Mouse (Mus musculus): ENCODE measurements around the gene Pth2.
"Not testable (repeated sequence)": the region's sequence is repeated elsewhere in the genome, so short reads cannot be mapped to it uniquely, and the experiment has no call there.

Pth2 gene

GRCm38 (mm10) chr7:45180896-45181477, at the start of gene Pth2:
Gene Pth2, plus strand, starts transcription at chr7:45180995.
- no peak for DNase-seq (ENCODE audit: low read depth, low spot score)

- DNase-seq (ENCODE audit: low read depth, low spot score) = no peak
Observed at GRCm38 (mm10) chr7:45131850-45132249, 48.9 kb upstream of the Pth2 start.

GRCm38 (mm10) chr7:45133446-45134159, 47.2 kb upstream of the Pth2 start:
- DNase-seq (ENCODE audit: low read depth, low spot score) = no peak

- no peak for DNase-seq (ENCODE audit: low read depth, low spot score)
Observed at GRCm38 (mm10) chr7:45134544-45135026, 46.2 kb upstream of the Pth2 start.

GRCm38 (mm10) chr7:45135370-45135769, 45.4 kb upstream of the Pth2 start:
- no peak for DNase-seq (ENCODE audit: low read depth, low spot score)

GRCm38 (mm10) chr7:45135993-45136567, 44.7 kb upstream of the Pth2 start, which contains the start of the genes Gm45713 and Flt3l:
Gene Gm45713, minus strand, starts transcription at chr7:45136231.
Gene Flt3l, minus strand, starts transcription at chr7:45136432.
- peak; percentile 73 for DNase-seq (ENCODE audit: low read depth, low spot score)

- DNase-seq (ENCODE audit: low read depth, low spot score) = no peak
Observed at GRCm38 (mm10) chr7:45137171-45138006, 43.4 kb upstream of the Pth2 start.

GRCm38 (mm10) chr7:45138403-45138802, 42.4 kb upstream of the Pth2 start:
- no peak for DNase-seq (ENCODE audit: low read depth, low spot score)

GRCm38 (mm10) chr7:45139904-45140723, 40.7 kb upstream of the Pth2 start:
- DNase-seq (ENCODE audit: low read depth, low spot score) = no peak

GRCm38 (mm10) chr7:45141319-45141718, 39.5 kb upstream of the Pth2 start:
- DNase-seq (ENCODE audit: low read depth, low spot score) = no peak

- DNase-seq (ENCODE audit: low read depth, low spot score) = no peak
Observed at GRCm38 (mm10) chr7:45141914-45142313, 38.9 kb upstream of the Pth2 start.

GRCm38 (mm10) chr7:45144368-45145174, 36.2 kb upstream of the Pth2 start:
- no peak for DNase-seq (ENCODE audit: low read depth, low spot score)

- DNase-seq (ENCODE audit: low read depth, low spot score) = no peak
Observed at GRCm38 (mm10) chr7:45145460-45145859, 35.3 kb upstream of the Pth2 start.

GRCm38 (mm10) chr7:45147267-45147666, 33.5 kb upstream of the Pth2 start:
- no peak for DNase-seq (ENCODE audit: low read depth, low spot score)

GRCm38 (mm10) chr7:45147899-45148298, 32.9 kb upstream of the Pth2 start:
- DNase-seq (ENCODE audit: low read depth, low spot score) = no peak

GRCm38 (mm10) chr7:45148534-45149098, 32.2 kb upstream of the Pth2 start:
- no peak for DNase-seq (ENCODE audit: low read depth, low spot score)

GRCm38 (mm10) chr7:45149545-45149944, 31.2 kb upstream of the Pth2 start:
- DNase-seq (ENCODE audit: low read depth, low spot score) = no peak

GRCm38 (mm10) chr7:45150321-45150720, 30.5 kb upstream of the Pth2 start:
- no peak for DNase-seq (ENCODE audit: low read depth, low spot score)

- DNase-seq (ENCODE audit: low read depth, low spot score) = no peak
Observed at GRCm38 (mm10) chr7:45151303-45151702, 29.5 kb upstream of the Pth2 start.

- not testable (repeated sequence) for DNase-seq (ENCODE audit: low read depth, low spot score)
Observed at GRCm38 (mm10) chr7:45153052-45153451, 27.7 kb upstream of the Pth2 start.
